Mouse (Mus musculus) stomach, embryonic 14.5 days (tissue): ENCODE measurements around the gene Lmf1. TPM values are rescaled to one million over a fixed set of nuclear protein-coding genes. Genes with fewer than 3 reads are reported as not detected.

Source experiments
- ATAC-seq: fragments of 200-750 bp; cut with Nextera tagmentation; 2 replicates; pipeline ENCODE4 v1.8.0; 2017; ENCODE audit warnings: low read depth, moderate TSS enrichment; ENCODE audit not compliant: insufficient number of reproducible peaks, insufficient read depth, low FRiP score
- H3K27ac ChIP-seq: fragments of 300-500 bp; sonication (generic); 2 replicates; pipeline ENCODE4 v1.5.1; 2014; ENCODE audit warnings: mild to moderate bottlenecking, low read length, moderate library complexity, mixed read lengths
- H3K27me3 ChIP-seq: fragments of 300-500 bp; sonication (generic); 2 replicates; pipeline ENCODE4 v1.6.1; 2014; ENCODE audit warnings: low read length, control low read depth, mixed read lengths; ENCODE audit not compliant: control insufficient read depth, insufficient read depth
- H3K36me3 ChIP-seq: fragments of 300-500 bp; sonication (generic); 2 replicates; pipeline ENCODE4 v1.6.1; 2014; ENCODE audit warnings: mild to moderate bottlenecking, control low read depth, low read length, moderate library complexity, mixed read lengths; ENCODE audit not compliant: control insufficient read depth, insufficient read depth
- H3K4me1 ChIP-seq: fragments of 300-500 bp; sonication (generic); 2 replicates; pipeline ENCODE4 v1.6.1; 2014; ENCODE audit warnings: low read length, control low read depth, mixed read lengths; ENCODE audit not compliant: control insufficient read depth, insufficient read depth
- H3K4me2 ChIP-seq: fragments of 300-500 bp; sonication (generic); replicated peaks from 2 replicates; pipeline ENCODE4 v1.6.1; 2014; ENCODE audit warnings: low read depth, low read length, control low read depth
- H3K4me3 ChIP-seq: fragments of 300-500 bp; sonication (generic); 2 replicates; pipeline ENCODE4 v1.5.1; 2014; ENCODE audit warnings: low read depth, low read length, control low read depth
- H3K9ac ChIP-seq: fragments of 300-500 bp; sonication (generic); replicated peaks from 2 replicates; pipeline ENCODE4 v1.6.1; 2014; ENCODE audit warnings: low read depth, mild to moderate bottlenecking, control low read depth, low read length, moderate library complexity, mixed read lengths
- H3K9me3 ChIP-seq: fragments of 300-500 bp; sonication (generic); 2 replicates; pipeline ENCODE4 v1.6.1; 2016; ENCODE audit warnings: low read depth, low read length, control low read depth; ENCODE audit not compliant: control insufficient read depth
- WGBS: fragments of 180-500 bp; shearing (Covaris S2); extraction: QIAGEN DNeasy Blood & Tissue Kit; methylation state at CpG from one replicate; pipeline ENCODE4 v1.1.7; 2014; 5-methylcytosine and 5-hydroxymethylcytosine counted together
- polyA plus RNA-seq: library from polyadenylated mRNA; unstranded; fragments of >200 nt; fragmentation: Nextera tagmentation; extraction: Ambion mirVana; gene quantifications from 2 replicates; pipeline ENCODE4 v1.2.1, GENCODE M21; 2014

Gene Lmf1
- polyA plus RNA-seq, 1 experiment from 2014 or later = 30.1 TPM

DNA sequence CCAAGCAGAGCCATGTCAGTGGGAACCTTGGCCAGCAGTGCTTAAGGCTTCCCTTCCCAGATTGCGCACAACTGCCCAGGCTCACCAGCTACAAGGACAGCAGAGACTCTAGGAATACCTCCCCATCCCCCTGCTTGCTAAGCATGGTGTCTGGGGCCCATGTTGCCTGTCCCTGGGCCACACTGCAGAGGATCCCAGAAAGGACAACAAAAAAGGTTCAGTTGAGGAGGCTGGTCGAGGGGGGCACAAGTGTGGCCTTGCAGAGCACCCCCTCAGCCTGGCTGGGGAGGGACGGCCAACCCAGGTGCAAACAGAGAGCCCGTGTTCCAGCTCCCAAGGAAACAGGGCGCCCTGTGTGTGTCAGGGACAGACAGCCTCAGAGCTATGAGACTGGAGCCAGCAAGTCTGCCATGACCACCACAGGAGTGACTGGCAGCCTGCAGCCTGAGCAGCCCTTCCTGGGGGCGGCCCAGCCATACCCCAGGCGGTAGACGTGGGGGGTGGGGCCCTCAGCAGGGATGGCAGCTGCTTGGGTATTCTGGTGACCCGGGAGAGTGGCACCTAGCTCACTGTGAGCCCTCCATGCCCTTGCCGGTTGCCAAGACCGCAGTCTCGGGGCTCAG, 84.4 kb downstream of the Lmf1 start:
- ATAC-seq = 0 out of 2 replicates have a peak, but pooled peaks have one; percentile 28
- H3K9ac ChIP-seq = no peak overlapping the region
- H3K4me2 ChIP-seq = no peak overlapping the region
- H3K4me3 ChIP-seq = no peak overlapping the region
- H3K36me3 ChIP-seq = no peaks in the 10 kb centered on the region
- no peaks in the 10 kb centered on the region for H3K9me3 ChIP-seq
- H3K27me3 ChIP-seq = no peaks in the 10 kb centered on the region
- WGBS = 43% methylated on average over 12 of the region's 12 CpGs
- H3K4me1 ChIP-seq = no peaks in the 10 kb centered on the region
- H3K27ac ChIP-seq = no peak overlapping the region

DNA sequence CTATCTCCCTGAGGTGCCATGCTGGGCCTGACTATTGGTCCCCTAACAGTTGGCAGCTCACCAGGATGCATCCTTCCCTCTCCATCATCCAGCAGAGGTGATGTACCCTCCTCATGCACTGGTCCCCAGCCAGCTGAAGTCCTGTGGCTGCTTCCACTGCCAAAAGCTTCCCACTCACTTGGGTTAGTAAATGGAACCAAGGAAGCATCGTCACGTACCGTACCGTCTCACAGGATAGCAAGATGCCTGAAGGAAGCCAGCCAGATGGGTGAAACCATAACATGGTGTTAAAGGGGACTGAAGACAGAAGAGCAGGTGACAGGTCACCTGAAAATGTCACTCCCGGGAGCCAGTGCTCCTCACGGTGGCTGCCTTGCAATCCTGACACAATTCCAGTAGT, 86.6 kb downstream of the Lmf1 start:
- WGBS = 90% methylated on average over 6 of the region's 6 CpGs

DNA sequence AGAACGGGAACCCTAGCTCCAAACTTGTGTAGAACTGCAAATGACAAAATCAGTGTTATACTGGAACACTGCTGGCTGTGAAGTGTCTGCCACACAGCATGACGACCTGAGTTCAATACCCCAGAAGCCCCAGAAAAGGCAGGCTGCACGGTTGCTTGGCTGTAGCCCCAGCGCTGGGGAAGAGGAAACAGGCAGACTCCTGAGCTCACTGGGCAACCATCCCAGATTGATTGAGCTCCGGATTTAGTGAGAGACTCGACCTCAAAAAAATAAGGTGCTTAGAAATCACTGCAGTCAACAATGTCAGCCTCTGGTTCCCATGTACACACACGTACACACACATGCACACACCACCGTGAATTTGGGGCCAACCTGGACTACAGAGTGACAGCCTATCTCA, 87.0 kb downstream of the Lmf1 start:
- no peak overlapping the region for H3K4me3 ChIP-seq
- H3K36me3 ChIP-seq = no peaks in the 10 kb centered on the region
- WGBS = 69% methylated on average over 8 of the region's 8 CpGs
- no peaks in the 10 kb centered on the region for H3K27me3 ChIP-seq
- no peak overlapping the region for H3K27ac ChIP-seq
- no peaks in the 10 kb centered on the region for H3K9me3 ChIP-seq
- no peaks in the 10 kb centered on the region for H3K4me1 ChIP-seq
- H3K9ac ChIP-seq = no peak overlapping the region
- no peak overlapping the region for H3K4me2 ChIP-seq
- ATAC-seq = no peak

More for the DNA sequence above, 86.6 kb downstream of the Lmf1 start:
- no peak overlapping the region for H3K9ac ChIP-seq
- H3K4me2 ChIP-seq = no peak overlapping the region
- no peaks in the 10 kb centered on the region for H3K36me3 ChIP-seq
- no peak overlapping the region for H3K27ac ChIP-seq
- no peaks in the 10 kb centered on the region for H3K9me3 ChIP-seq
- no peaks in the 10 kb centered on the region for H3K27me3 ChIP-seq
- no peak overlapping the region for H3K4me3 ChIP-seq
- no peaks in the 10 kb centered on the region for H3K4me1 ChIP-seq
- ATAC-seq = no peak

DNA sequence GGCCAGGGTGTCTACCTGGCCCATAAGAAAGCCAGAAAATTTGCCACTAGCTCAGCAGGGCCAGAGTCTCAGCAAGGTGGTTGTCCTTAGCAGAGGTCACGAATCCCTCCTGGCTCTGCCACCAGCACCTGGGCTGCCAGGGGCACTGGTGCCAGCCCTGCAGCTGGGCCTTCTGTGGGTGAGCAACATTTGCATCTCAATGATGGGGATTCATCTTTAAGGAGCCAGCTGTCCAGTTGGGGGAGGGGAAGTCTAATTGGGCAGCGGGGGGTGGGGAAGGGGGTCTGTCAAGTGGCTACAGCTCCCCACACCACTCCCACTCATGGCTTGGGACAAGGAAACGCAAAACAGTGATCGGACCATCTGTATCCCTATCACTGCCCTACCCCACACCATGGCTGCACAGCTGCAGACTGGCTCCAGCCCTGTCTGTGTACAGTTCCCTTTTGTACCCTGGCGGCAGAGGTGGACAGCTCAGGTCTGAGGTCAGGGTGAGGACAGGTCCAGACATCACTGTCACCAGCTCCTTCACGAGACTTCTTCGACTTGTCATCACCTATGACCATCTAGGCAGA, 89.7 kb downstream of the Lmf1 start:
- no peaks in the 10 kb centered on the region for H3K27me3 ChIP-seq
- WGBS = 76% methylated on average over 7 of the region's 7 CpGs
- no peak overlapping the region for H3K27ac ChIP-seq
- H3K4me2 ChIP-seq = no peak overlapping the region
- no peaks in the 10 kb centered on the region for H3K4me1 ChIP-seq
- no peak for ATAC-seq
- no peaks in the 10 kb centered on the region for H3K36me3 ChIP-seq
- no peak overlapping the region for H3K9ac ChIP-seq
- no peak overlapping the region for H3K4me3 ChIP-seq
- H3K9me3 ChIP-seq = no peaks in the 10 kb centered on the region

DNA sequence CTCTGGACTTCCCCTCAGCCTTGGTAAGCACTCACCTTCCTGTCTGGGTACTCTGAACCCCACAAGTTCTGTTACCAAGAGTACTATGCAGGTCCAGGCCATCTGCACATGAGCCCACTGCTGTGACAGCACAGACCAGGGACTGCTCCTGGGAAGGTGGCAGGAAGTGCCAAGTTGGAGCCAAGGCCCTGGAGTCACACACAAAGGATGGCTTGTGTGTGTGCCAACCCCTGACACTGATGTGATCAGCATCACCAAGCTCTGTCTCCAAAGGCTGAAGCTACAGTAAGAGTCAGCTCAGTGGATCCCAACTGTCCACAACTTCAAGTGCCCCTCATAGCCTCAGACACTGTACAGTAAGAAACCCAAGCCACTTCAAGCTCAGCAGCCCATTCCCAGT, 94.1 kb downstream of the Lmf1 start:
- Histone ChIP-seq H3K9ac (no peak overlapping the region), H3K27me3 (no peaks in the 10 kb centered on the region), H3K9me3 (no peaks in the 10 kb centered on the region), H3K4me2 (no peak overlapping the region), H3K36me3 (no peaks in the 10 kb centered on the region), H3K27ac (no peak overlapping the region), H3K4me1 (no peaks in the 10 kb centered on the region), H3K4me3 (no peak overlapping the region)
- ATAC-seq = no peak

DNA sequence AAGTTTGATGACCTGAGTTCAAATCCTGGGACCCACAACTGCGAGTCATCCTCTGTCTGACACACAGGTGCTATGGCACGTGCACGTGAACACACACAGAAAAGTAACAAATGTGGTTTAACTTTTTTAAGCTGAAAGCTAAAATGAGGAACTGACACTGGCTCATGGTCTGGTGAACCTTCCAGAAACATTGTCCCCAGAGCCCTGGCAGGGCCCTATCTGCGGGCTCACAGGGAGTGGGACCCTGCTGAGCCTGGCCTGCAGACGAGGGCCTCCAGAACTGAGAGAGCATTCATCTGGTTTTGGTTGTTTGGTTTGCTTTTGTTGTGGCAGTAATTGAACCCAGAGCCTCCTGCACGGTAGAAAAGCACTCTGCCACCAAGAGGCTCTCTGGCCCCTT, 99.1 kb downstream of the Lmf1 start:
- H3K4me1 ChIP-seq = no peaks in the 10 kb centered on the region
- H3K36me3 ChIP-seq = no peaks in the 10 kb centered on the region
- no peaks in the 10 kb centered on the region for H3K9me3 ChIP-seq
- H3K9ac ChIP-seq = no peak overlapping the region
- no peaks in the 10 kb centered on the region for H3K27me3 ChIP-seq
- no peak overlapping the region for H3K27ac ChIP-seq
- no peak overlapping the region for H3K4me2 ChIP-seq
- H3K4me3 ChIP-seq = no peak overlapping the region
- WGBS = 74% methylated on average over 6 of the region's 6 CpGs
- no peak for ATAC-seq

DNA sequence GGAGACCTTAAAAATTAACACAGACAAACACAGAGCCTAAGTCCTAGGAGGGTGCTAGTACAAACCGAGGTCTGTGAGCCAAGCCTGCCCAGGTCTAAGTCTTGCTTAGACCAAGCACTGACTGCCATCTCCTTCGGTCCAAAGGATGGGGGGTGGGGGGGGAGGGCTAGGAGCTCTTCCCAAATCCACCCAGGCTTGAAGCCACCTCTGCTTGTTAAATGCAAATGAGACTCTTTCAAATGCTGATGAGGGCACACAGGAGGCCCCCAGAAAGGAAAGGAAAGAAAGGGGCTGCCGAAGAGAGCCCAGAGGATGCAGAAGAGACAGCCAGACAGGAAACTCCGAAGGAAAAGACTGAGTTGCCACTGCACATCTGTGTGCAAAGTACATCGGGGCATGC, 100.9 kb downstream of the Lmf1 start:
- Histone ChIP-seq H3K9me3 (no peaks in the 10 kb centered on the region), H3K27ac (no peak overlapping the region), H3K4me3 (no peak overlapping the region), H3K36me3 (no peaks in the 10 kb centered on the region), H3K9ac (no peak overlapping the region), H3K27me3 (no peaks in the 10 kb centered on the region), H3K4me1 (no peaks in the 10 kb centered on the region), H3K4me2 (no peak overlapping the region)
- 17% methylated on average over 5 of the region's 5 CpGs for WGBS
- ATAC-seq = no peak

DNA sequence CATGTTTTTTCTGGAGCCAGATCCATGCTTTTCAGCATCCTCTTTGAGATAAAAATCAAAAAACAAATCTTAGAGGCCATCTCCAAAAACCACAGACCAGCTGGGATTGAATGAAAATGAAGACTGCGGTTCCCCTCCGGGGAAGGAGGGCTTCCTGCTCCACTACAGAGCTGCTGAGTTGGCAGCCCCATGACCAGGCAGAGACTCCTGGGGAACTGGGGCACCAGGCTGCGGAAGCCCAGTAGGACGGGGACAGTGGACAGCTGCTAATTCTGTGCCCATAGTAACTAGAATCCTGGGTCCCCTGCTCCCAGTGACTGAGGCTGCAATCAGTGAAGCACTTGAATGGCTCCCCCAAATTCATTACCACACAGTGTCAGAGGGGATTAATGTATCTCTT, 102.8 kb downstream of the Lmf1 start:
- Histone ChIP-seq H3K4me3 (no peak overlapping the region), H3K4me2 (no peak overlapping the region), H3K4me1 (no peaks in the 10 kb centered on the region), H3K9me3 (no peaks in the 10 kb centered on the region), H3K36me3 (no peaks in the 10 kb centered on the region), H3K27me3 (no peaks in the 10 kb centered on the region), H3K27ac (no peak overlapping the region), H3K9ac (no peak overlapping the region)
- ATAC-seq = no peak
- 81% methylated on average over 4 of the region's 4 CpGs for WGBS

DNA sequence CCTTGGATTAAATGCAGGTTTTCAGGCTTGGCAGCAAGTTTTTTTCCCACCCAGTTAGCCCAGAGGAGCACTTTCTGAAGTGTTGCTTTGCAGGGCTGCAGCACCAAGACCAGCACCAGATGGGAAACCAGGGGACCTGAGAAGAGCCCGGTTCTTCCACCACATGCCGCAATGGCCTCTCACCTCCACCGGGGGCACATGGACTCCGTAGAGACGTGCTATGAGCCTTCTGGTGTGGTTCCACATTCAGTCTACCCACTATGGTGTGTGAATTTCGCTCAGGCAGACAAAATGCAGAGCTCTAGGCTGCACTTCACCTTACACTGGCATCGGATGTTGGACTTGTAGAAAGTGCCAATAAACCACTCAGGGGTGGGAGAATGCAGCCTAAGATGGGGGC, 107.4 kb downstream of the Lmf1 start:
- no peak for ATAC-seq
- no peaks in the 10 kb centered on the region for H3K27me3 ChIP-seq
- no peak overlapping the region for H3K9ac ChIP-seq
- H3K4me1 ChIP-seq = no peaks in the 10 kb centered on the region
- no peak overlapping the region for H3K27ac ChIP-seq
- no peaks in the 10 kb centered on the region for H3K36me3 ChIP-seq
- no peak overlapping the region for H3K4me3 ChIP-seq
- H3K9me3 ChIP-seq = no peaks in the 10 kb centered on the region
- no peak overlapping the region for H3K4me2 ChIP-seq
- WGBS = 41% methylated on average over 7 of the region's 7 CpGs
